Mouse (Mus musculus): ENCODE data around the gene Olfr1218.

- no peak for TF ChIP-seq POLR2A (IDR thresholded peaks at IDR 0.05; ENCODE audit: low read depth, low read length)
- TF ChIP-seq CTCF (IDR thresholded peaks at IDR 0.05; ENCODE audit: extremely low read depth, insufficient read depth, insufficient read length, insufficient replicate concordance), result no peak
Observed at GRCm38 (mm10) chr2:89018240-89018639, 42.7 kb downstream of the Olfr1218 start, which contains the start of gene Olfr1216.
